Mouse (Mus musculus): ENCODE measurements around the gene Ccdc184. TPM values are rescaled to one million over a fixed set of nuclear protein-coding genes. Genes with fewer than 3 reads are reported as not detected.
A peak's percentile ranks its signal among the peaks of the same experiment; 100 is the strongest.

Gene Ccdc184
- polyA plus RNA-seq, 2 experiments: not detected

- DNase-seq (ENCODE audit: low read depth in 3 of 3, low spot score in 3 of 3): no peak
- TF ChIP-seq EP300 (IDR thresholded peaks at IDR 0.05; ENCODE audit: low read depth) (no peak), CTCF (IDR thresholded peaks at IDR 0.05; ENCODE audit: low read depth) (no peak)
- 88% methylated on average over 9 of the region's 9 CpGs for WGBS (ENCODE audit: insufficient replicate concordance)
- Histone ChIP-seq H3K4me1 (replicated peaks; ENCODE audit: control insufficient read depth in 2 of 2, insufficient read depth in 2 of 2, low read length in 1 of 2) (no peaks in the 10 kb centered on the region), H3K9ac (replicated peaks) (no peak overlapping the region), H3K9me3 (ENCODE audit: control insufficient read depth, low read length) (no peaks in the 10 kb centered on the region), H3K36me3 (replicated peaks; ENCODE audit: control insufficient read depth, insufficient read depth, low read depth) (peaks cover 16% of the 10 kb centered on the region), H3K27me3 (ENCODE audit: control insufficient read depth, insufficient read depth, low read length) (no peaks in the 10 kb centered on the region), H3K4me3 (ENCODE audit: insufficient read depth in 1 of 2, low read depth in 2 of 2, low read length in 2 of 2) (no peak overlapping the region), H3K4me2 (ENCODE audit: low read depth) (no peak overlapping the region), H3K27ac (no peak overlapping the region)
- ATAC-seq (ENCODE audit: insufficient read depth): no peak
Measured at GRCm38 (mm10) chr15:98136871-98137270, 30.1 kb upstream of the Ccdc184 start.

DNA sequence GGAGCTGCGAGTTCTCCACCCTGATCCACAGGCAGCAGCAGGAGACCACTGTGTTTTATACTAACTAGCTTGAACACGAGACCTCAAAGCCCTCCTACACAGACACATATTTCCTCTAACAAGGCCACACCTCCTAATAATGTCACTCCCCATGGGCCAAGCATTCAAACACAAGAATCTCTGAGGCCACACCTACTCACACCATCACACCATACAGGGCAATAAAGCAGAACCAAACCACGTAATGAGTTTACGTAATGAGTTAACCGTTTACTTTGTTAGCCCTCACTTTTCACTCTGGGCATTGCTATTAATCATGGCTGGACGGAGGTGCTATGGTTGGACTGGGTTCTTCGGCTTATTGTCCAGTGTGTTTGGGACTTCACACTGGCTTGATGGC is 27.2 kb upstream of the Ccdc184 start:
- H3K36me3 ChIP-seq (replicated peaks; ENCODE audit: control insufficient read depth, insufficient read depth, low read depth): peaks cover 9% of the 10 kb centered on the region

DNA sequence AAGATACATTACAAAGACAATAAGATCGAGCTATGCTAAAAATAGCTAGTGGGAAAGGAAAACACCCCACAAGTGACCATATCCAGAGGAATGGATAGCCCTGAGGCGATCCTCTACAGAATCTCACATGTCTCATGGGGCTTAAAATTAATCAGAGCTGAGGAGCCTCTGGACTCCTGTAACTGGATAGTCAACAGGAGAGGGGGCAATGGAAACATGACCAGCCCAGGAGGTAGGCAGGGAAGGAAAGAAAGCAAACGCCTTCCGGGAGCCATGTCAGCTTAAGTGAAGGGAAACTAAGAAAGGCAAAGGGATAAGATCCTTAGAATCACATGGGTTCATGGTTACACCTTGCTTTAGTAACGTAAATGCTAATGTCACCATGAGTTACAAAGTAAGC is 26.1 kb upstream of the Ccdc184 start:
- DNase-seq (ENCODE audit: low read depth in 3 of 3, low spot score in 3 of 3) (no peak), ATAC-seq (ENCODE audit: insufficient read depth) (no peak)
- H3K4me2 ChIP-seq (ENCODE audit: low read depth): no peak overlapping the region
- no peaks in the 10 kb centered on the region for H3K9me3 ChIP-seq (ENCODE audit: control insufficient read depth, low read length)
- no peak overlapping the region for H3K9ac ChIP-seq (replicated peaks)
- TF ChIP-seq EP300 (IDR thresholded peaks at IDR 0.05; ENCODE audit: low read depth) (no peak), CTCF (IDR thresholded peaks at IDR 0.05; ENCODE audit: low read depth) (no peak)
- peaks cover 1% of the 10 kb centered on the region for H3K36me3 ChIP-seq (replicated peaks; ENCODE audit: control insufficient read depth, insufficient read depth, low read depth)
- WGBS (ENCODE audit: insufficient replicate concordance): 81% methylated on average over 5 of the region's 5 CpGs
- no peak overlapping the region for H3K27ac ChIP-seq
- H3K4me3 ChIP-seq (ENCODE audit: insufficient read depth in 1 of 2, low read depth in 2 of 2, low read length in 2 of 2): no peak overlapping the region
- H3K27me3 ChIP-seq (ENCODE audit: control insufficient read depth, insufficient read depth, low read length): no peaks in the 10 kb centered on the region
- H3K4me1 ChIP-seq (replicated peaks; ENCODE audit: control insufficient read depth in 2 of 2, insufficient read depth in 2 of 2, low read length in 1 of 2): peaks cover 2 to 6% of the 10 kb centered on the region in 2 experiments

More for the DNA sequence above, 27.2 kb upstream of the Ccdc184 start:
- no peak overlapping the region for H3K4me2 ChIP-seq (ENCODE audit: low read depth)
- H3K9ac ChIP-seq (replicated peaks): no peak overlapping the region
- no peak overlapping the region for H3K4me3 ChIP-seq (ENCODE audit: insufficient read depth in 1 of 2, low read depth in 2 of 2, low read length in 2 of 2)
- H3K9me3 ChIP-seq (ENCODE audit: control insufficient read depth, low read length): no peaks in the 10 kb centered on the region
- H3K4me1 ChIP-seq (replicated peaks; ENCODE audit: control insufficient read depth in 2 of 2, insufficient read depth in 2 of 2, low read length in 1 of 2): peaks cover 2 to 6% of the 10 kb centered on the region in 2 experiments
- no peak for ATAC-seq (ENCODE audit: insufficient read depth)
- H3K27me3 ChIP-seq (ENCODE audit: control insufficient read depth, insufficient read depth, low read length): no peaks in the 10 kb centered on the region
- no peak overlapping the region for H3K27ac ChIP-seq
- TF ChIP-seq CTCF (IDR thresholded peaks at IDR 0.05; ENCODE audit: low read depth) (no peak), EP300 (IDR thresholded peaks at IDR 0.05; ENCODE audit: low read depth) (no peak)
- WGBS (ENCODE audit: insufficient replicate concordance): 69% methylated on average over 7 of the region's 7 CpGs
- no peak for DNase-seq (ENCODE audit: low read depth in 3 of 3, low spot score in 3 of 3)

DNA sequence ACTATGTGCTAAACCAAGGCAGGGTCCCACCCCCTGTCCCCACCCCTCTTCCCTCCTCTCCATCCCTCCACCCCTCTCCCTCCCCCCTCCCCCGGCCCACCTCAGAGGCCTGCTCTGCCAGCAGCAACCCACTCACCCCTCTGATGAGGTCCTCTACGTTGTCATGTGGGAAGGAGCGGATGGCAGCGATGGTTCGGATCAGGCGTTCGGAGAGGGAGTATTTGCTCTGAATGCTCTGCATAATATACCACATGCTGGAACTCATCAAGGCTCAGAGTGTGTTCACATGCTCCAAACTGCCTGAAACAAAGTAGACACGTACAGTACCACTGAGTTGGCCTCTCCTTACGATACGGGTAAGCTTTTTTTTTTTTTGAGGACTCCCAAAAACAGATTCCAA is 24.4 kb upstream of the Ccdc184 start:
- Histone ChIP-seq H3K9ac (replicated peaks) (no peak overlapping the region), H3K36me3 (replicated peaks; ENCODE audit: control insufficient read depth, insufficient read depth, low read depth) (no peaks in the 10 kb centered on the region), H3K4me2 (ENCODE audit: low read depth) (no peak overlapping the region), H3K27ac (no peak overlapping the region), H3K27me3 (ENCODE audit: control insufficient read depth, insufficient read depth, low read length) (no peaks in the 10 kb centered on the region), H3K9me3 (ENCODE audit: control insufficient read depth, low read length) (no peaks in the 10 kb centered on the region), H3K4me3 (ENCODE audit: insufficient read depth in 1 of 2, low read depth in 2 of 2, low read length in 2 of 2) (no peak overlapping the region), H3K4me1 (replicated peaks; ENCODE audit: control insufficient read depth in 2 of 2, insufficient read depth in 2 of 2, low read length in 1 of 2) (peaks cover 2 to 6% of the 10 kb centered on the region in 2 experiments)
- TF ChIP-seq CTCF (IDR thresholded peaks at IDR 0.05; ENCODE audit: low read depth) (no peak), EP300 (IDR thresholded peaks at IDR 0.05; ENCODE audit: low read depth) (no peak)
- WGBS (ENCODE audit: insufficient replicate concordance): 81% methylated on average over 10 of the region's 10 CpGs
- DNase-seq (ENCODE audit: low read depth in 3 of 3, low spot score in 3 of 3) (no peak), ATAC-seq (ENCODE audit: insufficient read depth) (no peak)

GRCm38 (mm10) chr15:98144861-98145507 is 22.0 kb upstream of the Ccdc184 start:
- DNase-seq (ENCODE audit: low read depth in 3 of 3, low spot score in 3 of 3) (no peak), ATAC-seq (ENCODE audit: insufficient read depth) (peak; percentile 67)
- peak overlapping the region; percentile 74 for H3K4me2 ChIP-seq (ENCODE audit: low read depth)
- H3K4me1 ChIP-seq (replicated peaks; ENCODE audit: control insufficient read depth in 2 of 2, insufficient read depth in 2 of 2, low read length in 1 of 2): peaks cover 2 to 6% of the 10 kb centered on the region in 2 experiments
- no peaks in the 10 kb centered on the region for H3K36me3 ChIP-seq (replicated peaks; ENCODE audit: control insufficient read depth, insufficient read depth, low read depth)
- peak overlapping the region; percentile 58 for H3K27ac ChIP-seq
- peak overlapping the region; percentile 72 to 84 for H3K4me3 ChIP-seq (ENCODE audit: insufficient read depth in 1 of 2, low read depth in 2 of 2, low read length in 2 of 2)
- H3K27me3 ChIP-seq (ENCODE audit: control insufficient read depth, insufficient read depth, low read length): no peaks in the 10 kb centered on the region
- no peak for TF ChIP-seq CTCF (IDR thresholded peaks at IDR 0.05; ENCODE audit: low read depth)
- TF ChIP-seq EP300 (IDR thresholded peaks at IDR 0.05; ENCODE audit: low read depth): no peak
- no peaks in the 10 kb centered on the region for H3K9me3 ChIP-seq (ENCODE audit: control insufficient read depth, low read length)
- under 1% methylated on average over 36 of the region's 36 CpGs for WGBS (ENCODE audit: insufficient replicate concordance)
- peak overlapping the region; percentile 95 for H3K9ac ChIP-seq (replicated peaks)
